Mouse (Mus musculus) CH12.LX (cell line): ENCODE data around the gene Six3. TPM values are rescaled to one million over a fixed set of nuclear protein-coding genes. Genes with fewer than 3 reads are reported as not detected.

Source experiments
- DNase-seq: peaks from one replicate; pipeline ENCODE4 v3.0.0-alpha.2; 2013; ENCODE audit errors: extremely low read depth
- H3K27ac ChIP-seq: 2 replicates; pipeline ENCODE4 v1.5.1; 2012; ENCODE audit warnings: low read depth, mild to moderate bottlenecking, control low read depth, moderate library complexity; ENCODE audit not compliant: insufficient read depth
- H3K27me3 ChIP-seq: replicated peaks from 2 replicates; pipeline ENCODE3; 2012; ENCODE audit warnings: inconsistent platforms
- H3K36me3 ChIP-seq, 2 experiments: replicated peaks in 1 of 2; 2 replicates each; pipeline versions ENCODE3 to v1.6.1; 2012; ENCODE audit warnings: inconsistent platforms in 1 of 2, low read length in 1 of 2, mild to moderate bottlenecking in 1 of 2, mixed read lengths in 1 of 2, moderate library complexity in 1 of 2; ENCODE audit not compliant: control insufficient read depth in 1 of 2, insufficient read depth in 1 of 2
- H3K4me1 ChIP-seq, 2 experiments: 2 replicates each; pipeline ENCODE4 v1.6.1; 2012; ENCODE audit warnings: inconsistent platforms in 1 of 2, moderate library complexity in 1 of 2; ENCODE audit not compliant: insufficient read depth in 2 of 2, control insufficient read depth in 1 of 2
- H3K4me2 ChIP-seq: 2 replicates; pipeline ENCODE4 v1.6.1; 2012; ENCODE audit warnings: low read depth, mild to moderate bottlenecking, control low read depth; ENCODE audit not compliant: poor library complexity, insufficient read depth, severe bottlenecking
- H3K4me3 ChIP-seq, 3 experiments: fragments of 150-350 bp in 1 of 3; sonication (generic) in 1 of 3; replicated peaks in 1 of 3; 2 replicates each; pipeline versions ENCODE3 to v1.5.1; 2011 to 2012; ENCODE audit warnings: low read depth in 2 of 3, low read length in 2 of 3, mild to moderate bottlenecking in 2 of 3, moderate library complexity in 2 of 3, control low read depth in 1 of 3, improper control_type of control experiment in 1 of 3, inconsistent platforms in 1 of 3, mixed read lengths in 1 of 3; ENCODE audit not compliant: poor library complexity in 1 of 3
- H3K79me2 ChIP-seq: replicated peaks from 2 replicates; pipeline ENCODE4 v1.6.1; 2012; ENCODE audit warnings: mild to moderate bottlenecking, moderate library complexity; ENCODE audit not compliant: control insufficient read depth, poor library complexity, insufficient read depth, severe bottlenecking; ENCODE audit errors: extremely low read depth
- H3K9ac ChIP-seq: 2 replicates; pipeline ENCODE4 v1.6.1; 2012; ENCODE audit warnings: low read depth, mild to moderate bottlenecking, control low read depth, moderate library complexity; ENCODE audit not compliant: insufficient read depth
- H3K9me3 ChIP-seq: replicated peaks from 2 replicates; pipeline ENCODE3; 2012; ENCODE audit warnings: low read length, inconsistent platforms, mixed read lengths
- CHD2 ChIP-seq: IDR thresholded peaks from 2 replicates; pipeline ENCODE4 v1.6.1; 2011; ENCODE audit warnings: low read length, improper control_type of control experiment
- IRF4 ChIP-seq: IDR thresholded peaks from 2 replicates; pipeline ENCODE4 v1.6.1; 2014; ENCODE audit warnings: low read depth, mild to moderate bottlenecking, inconsistent platforms, low read length, improper control_type of control experiment
- JUND ChIP-seq: conservative IDR thresholded peaks from 2 replicates; pipeline ENCODE4 v1.6.1; 2011; ENCODE audit warnings: low read depth, low read length, improper control_type of control experiment
- MYC ChIP-seq: IDR thresholded peaks from 2 replicates; pipeline ENCODE4 v1.6.1; 2011; ENCODE audit warnings: low read depth, mild to moderate bottlenecking, improper control_type of control experiment, low read length
- NRF1 ChIP-seq: IDR thresholded peaks from 2 replicates; pipeline ENCODE4 v1.6.1; 2014; ENCODE audit warnings: low read depth, mild to moderate bottlenecking, inconsistent platforms, low read length, improper control_type of control experiment, moderate library complexity
- RAD21 ChIP-seq: IDR thresholded peaks from 2 replicates; pipeline ENCODE4 v1.6.1; 2011; ENCODE audit warnings: low read depth, mild to moderate bottlenecking, low read length, improper control_type of control experiment, moderate library complexity
- SIN3A ChIP-seq: IDR thresholded peaks from 2 replicates; pipeline ENCODE4 v1.6.1; 2012; ENCODE audit warnings: low read length, improper control_type of control experiment, inconsistent platforms
- TBP ChIP-seq: conservative IDR thresholded peaks from 2 replicates; pipeline ENCODE4 v1.6.1; 2011; ENCODE audit warnings: low read depth, low read length, improper control_type of control experiment
- TCF12 ChIP-seq: IDR thresholded peaks from 2 replicates; pipeline ENCODE4 v1.6.1; 2014; ENCODE audit warnings: low read depth, mild to moderate bottlenecking, inconsistent platforms, low read length, improper control_type of control experiment
- USF1 ChIP-seq: IDR thresholded peaks from 2 replicates; pipeline ENCODE4 v1.6.1; 2014; ENCODE audit warnings: low read depth, mild to moderate bottlenecking, inconsistent platforms, low read length, improper control_type of control experiment
- dilution Hi-C: fragments of 300-500 bp; cut with MboI; formaldehyde crosslinking; loops from 2 replicates; pipeline ENCODE4 v1.14.3; 2020; ENCODE audit warnings: low sequenced_read_pairs; ENCODE audit not compliant: extremely low pct_unique_long_range_greater_than_20kb, extremely low pct_ligation_motif_present
- in situ Hi-C: fragments of 300-500 bp; cut with MboI; formaldehyde crosslinking; loops from 3 replicates; pipeline ENCODE4 v1.14.3; 2019; ENCODE audit warnings: low sequenced_read_pairs, low pct_ligation_motif_present, low pct_unique_long_range_greater_than_20kb, mixed read lengths
- polyA plus RNA-seq: library from polyadenylated mRNA; unstranded; fragments of >175 nt; gene quantifications from 2 replicates; pipeline ENCODE4 v1.2.1, GENCODE M21; 2012; ENCODE audit warnings: low read depth; ENCODE audit not compliant: insufficient read length
- total RNA-seq, 2 experiments: library from RNA; depleted of rRNA; stranded (reverse); fragments of 300-350 nt in 1 of 2; fragments of >200 nt in 1 of 2; gene quantifications; 2 replicates each; pipeline ENCODE4 v1.2.3; 2012 to 2014

The Six3 gene
- total and polyA plus RNA-seq, 3 experiments = not detected

DNA sequence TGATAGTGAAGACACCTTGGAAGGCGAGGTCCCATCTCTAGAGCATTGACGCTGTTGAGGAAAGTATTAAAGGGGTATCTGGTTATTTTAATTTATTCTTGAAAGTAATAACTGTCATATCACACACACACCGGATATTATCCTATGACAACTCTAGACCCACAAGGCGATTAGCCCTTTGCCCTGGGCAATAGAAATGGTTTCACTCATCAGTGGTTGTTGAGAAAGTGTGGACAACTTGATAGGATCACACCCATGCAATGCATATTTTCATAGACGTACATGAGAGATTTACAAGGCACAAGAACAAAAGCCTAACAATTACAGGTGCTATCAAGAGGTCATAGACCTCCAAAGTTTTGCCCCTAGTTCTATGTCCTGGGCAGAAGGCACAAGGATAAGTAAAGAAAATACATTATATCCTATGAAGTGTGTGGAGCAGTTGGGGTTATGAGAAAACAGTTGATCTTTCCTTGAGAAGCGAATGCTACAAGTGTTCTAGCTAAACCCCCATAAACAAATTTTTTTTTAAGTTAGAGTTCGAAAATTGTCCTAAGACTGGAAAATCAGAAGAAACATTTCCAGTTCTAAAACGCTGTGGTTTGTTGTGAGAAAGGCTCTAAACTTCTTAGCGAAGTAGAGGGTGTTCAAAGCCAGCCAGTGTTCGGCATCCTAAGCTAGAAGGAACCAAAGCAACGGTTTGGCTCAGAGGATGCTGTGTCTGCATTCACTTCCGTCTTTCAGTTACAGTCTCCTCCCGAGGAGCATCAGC is 3.6 kb upstream of the Six3 start:
- no peak for TF ChIP-seq USF1
- Histone ChIP-seq H3K4me3 (no peak overlapping the region), H3K9me3 (no peaks in the 10 kb centered on the region), H3K4me1 (no peaks in the 10 kb centered on the region), H3K4me2 (0 out of 2 replicates have a peak overlapping the region, but pooled peaks have one; percentile 29), H3K27me3 (no peaks in the 10 kb centered on the region), H3K9ac (no peak overlapping the region), H3K79me2 (no peaks in the 10 kb centered on the region), H3K36me3 (no peaks in the 10 kb centered on the region), H3K27ac (no peak overlapping the region)
- in situ Hi-C loops = no loop called here
- dilution Hi-C loops = no loop called here
- DNase-seq = no peak

- dilution Hi-C loops = no loop called here
Observed at GRCm38 (mm10) chr17:85610393-85611115, 2.9 kb upstream of the Six3 start.

DNA sequence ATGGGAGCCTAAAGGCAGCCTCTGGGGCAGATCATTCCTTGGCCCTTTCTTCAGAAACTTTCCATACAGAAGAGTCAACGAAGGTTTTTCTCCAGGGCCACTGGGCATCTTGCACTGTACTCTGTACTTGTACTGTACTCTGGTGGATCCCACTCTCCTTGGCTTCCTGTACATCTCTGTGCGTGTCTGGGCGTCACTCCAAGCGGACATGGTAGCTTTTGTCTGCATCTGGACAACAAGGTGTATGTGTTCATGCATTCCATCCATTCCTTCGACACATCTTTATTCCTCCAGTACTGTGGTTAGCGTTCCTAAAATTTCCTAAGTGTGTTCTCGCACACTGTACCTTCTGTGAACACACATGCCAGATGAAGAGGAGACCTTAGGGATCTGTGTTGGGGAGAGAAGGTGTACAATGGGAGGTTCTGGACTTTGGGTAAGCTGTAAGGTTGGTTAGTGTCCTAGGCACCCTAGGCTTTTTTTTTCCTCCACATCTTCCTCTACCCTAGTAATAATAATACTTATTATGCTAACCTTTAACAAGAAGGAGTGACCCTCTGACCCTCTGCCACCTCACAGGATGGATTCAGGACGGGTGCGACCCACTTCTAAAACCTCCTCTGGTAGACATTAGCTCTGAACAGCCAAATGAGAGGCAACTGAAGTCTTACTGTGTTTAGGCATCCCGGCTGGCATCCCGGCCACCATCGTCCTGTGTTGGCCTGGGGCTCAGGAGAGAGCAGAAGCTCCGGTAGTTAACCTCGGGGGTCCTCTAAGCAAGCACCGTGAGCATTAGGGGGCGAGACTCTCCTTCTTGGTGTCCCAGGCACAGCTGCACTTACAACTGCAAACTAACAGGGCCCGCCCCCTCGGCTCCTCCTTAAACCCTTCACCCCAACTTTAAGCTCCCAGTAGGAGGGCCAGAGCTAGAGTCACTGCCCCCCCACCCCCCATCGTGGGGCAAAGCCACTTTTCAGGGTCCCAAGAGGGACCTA is 1.6 kb upstream of the Six3 start:
- no peak overlapping the region for H3K9ac ChIP-seq
- H3K79me2 ChIP-seq = no peaks in the 10 kb centered on the region
- dilution Hi-C loops (no loop called here), in situ Hi-C loops (no loop called here)
- peaks cover 2% of the 10 kb centered on the region for H3K27me3 ChIP-seq
- H3K27ac ChIP-seq = no peak overlapping the region
- H3K4me2 ChIP-seq = no peak overlapping the region
- no peaks in the 10 kb centered on the region for H3K9me3 ChIP-seq
- no peaks in the 10 kb centered on the region for H3K4me1 ChIP-seq
- no peak for DNase-seq
- no peaks in the 10 kb centered on the region for H3K36me3 ChIP-seq
- TF ChIP-seq TBP (no peak), NRF1 (no peak), JUND (no peak)
- H3K4me3 ChIP-seq = no peak overlapping the region

More at GRCm38 (mm10) chr17:85610393-85611115, 2.9 kb upstream of the Six3 start:
- H3K27me3 ChIP-seq = no peaks in the 10 kb centered on the region
- no peak overlapping the region for H3K4me3 ChIP-seq
- no peak for DNase-seq
- in situ Hi-C loops = no loop called here
- TF ChIP-seq RAD21 (no peak), SIN3A (no peak), TCF12 (no peak), CHD2 (no peak), IRF4 (no peak), MYC (no peak)
- TF ChIP-seq, all 38 proteins: peak for 0
- H3K9ac ChIP-seq = no peak overlapping the region
- H3K79me2 ChIP-seq = no peaks in the 10 kb centered on the region
- 0 out of 2 replicates have a peak overlapping the region, but pooled peaks have one; percentile 29 for H3K4me2 ChIP-seq
- no peaks in the 10 kb centered on the region for H3K9me3 ChIP-seq
- no peaks in the 10 kb centered on the region for H3K4me1 ChIP-seq
- H3K36me3 ChIP-seq = no peaks in the 10 kb centered on the region
- H3K27ac ChIP-seq = no peak overlapping the region
